Mouse (Mus musculus) CH12F3 (cell line): ENCODE data around the gene Cfap299.

Source experiments
- in situ Hi-C: fragments of 300-500 bp; cut with MboI; formaldehyde crosslinking; loops from 2 replicates; pipeline ENCODE4 v1.14.3; 2020; ENCODE audit warnings: low sequenced_read_pairs

The Cfap299 gene

DNA sequence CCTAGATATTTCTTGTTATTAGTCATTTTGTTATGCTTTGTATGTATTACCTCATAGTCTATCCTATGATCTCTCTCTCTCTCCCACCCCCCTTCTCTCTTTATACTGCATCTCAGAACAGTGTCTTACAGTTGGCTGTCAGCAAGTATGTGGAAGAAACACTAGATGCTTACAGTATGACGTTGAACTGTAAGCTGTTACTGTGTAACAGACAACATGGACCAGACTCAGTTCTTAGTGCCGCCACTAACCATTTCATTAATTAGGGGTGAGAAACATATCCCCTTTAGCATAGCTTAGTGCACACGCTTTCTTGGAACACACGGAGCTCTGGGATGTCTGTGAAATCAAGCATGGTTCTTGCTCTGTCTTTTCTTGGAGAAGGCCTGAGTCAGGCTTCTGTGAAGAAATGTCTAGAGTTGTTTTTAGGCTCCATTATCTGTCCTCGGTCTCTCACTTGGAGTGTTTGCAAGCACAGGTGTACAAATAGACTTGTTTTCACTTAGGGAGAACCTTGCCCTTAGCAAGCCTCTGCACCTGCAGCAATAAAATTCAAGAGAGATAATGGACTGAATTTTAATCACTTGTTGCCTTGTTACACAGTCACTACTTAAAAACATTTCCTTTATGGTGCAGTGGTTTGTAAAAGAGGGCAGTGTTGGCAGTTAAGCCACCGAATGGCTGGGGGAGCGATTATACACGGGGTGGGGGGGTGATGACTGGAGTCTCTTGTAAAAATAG, 47.1 kb downstream of the Cfap299 start:
- in situ Hi-C loops = no loop called here

DNA sequence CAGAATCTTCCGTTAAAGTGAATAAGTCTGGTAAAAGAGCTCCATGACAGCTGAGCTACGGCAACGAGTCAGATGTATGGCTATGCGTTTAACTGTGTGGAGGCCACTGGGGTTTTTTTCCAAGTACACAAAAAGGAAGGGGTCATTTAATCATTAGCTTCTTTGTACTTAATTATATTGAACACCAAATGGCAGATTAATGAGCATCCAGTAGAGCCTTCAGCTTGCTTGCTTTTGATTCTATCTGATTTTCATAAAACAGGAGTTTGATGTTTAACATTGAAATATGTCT, 47.6 kb downstream of the Cfap299 start:
- in situ Hi-C loops = no loop called here

DNA sequence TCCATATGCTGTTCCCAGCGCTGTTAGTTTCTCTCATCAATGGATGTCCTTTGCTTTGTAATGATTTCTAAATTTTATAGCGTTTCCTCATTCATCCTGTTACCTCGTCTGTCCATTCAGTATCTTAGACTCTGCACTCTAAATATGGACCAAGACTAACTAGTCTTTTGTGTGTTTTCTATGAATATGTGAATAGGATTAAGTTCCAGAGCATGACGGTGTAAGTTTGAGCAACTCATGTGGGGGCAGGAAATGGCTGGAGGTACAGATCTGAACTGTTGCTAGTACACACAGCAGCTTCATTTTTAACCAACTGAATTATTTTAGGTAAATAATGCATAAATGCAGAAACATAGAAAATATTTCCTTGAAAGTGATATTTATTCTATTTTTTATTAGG, 51.3 kb downstream of the Cfap299 start:
- in situ Hi-C loops = no loop called here

DNA sequence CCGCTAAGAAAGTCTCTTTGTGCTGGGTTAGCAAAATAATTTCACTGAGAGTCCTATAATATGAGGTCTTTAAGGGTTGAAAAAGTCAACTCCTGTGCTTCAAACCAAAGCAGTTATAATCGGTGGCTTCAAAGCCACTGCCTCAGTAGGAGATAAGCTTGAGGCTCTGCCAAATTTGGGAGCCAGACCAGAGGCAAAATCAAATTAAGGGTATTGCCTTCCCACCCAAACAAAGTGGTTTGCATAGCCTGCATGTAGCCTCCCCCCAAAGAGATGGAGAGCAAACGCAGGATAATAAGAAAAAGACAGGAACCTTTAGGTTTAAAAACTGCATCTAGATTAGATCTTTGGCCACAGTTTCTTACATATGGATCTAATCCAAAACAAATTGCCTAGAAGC, 58.0 kb downstream of the Cfap299 start:
- in situ Hi-C loops = no loop called here

DNA sequence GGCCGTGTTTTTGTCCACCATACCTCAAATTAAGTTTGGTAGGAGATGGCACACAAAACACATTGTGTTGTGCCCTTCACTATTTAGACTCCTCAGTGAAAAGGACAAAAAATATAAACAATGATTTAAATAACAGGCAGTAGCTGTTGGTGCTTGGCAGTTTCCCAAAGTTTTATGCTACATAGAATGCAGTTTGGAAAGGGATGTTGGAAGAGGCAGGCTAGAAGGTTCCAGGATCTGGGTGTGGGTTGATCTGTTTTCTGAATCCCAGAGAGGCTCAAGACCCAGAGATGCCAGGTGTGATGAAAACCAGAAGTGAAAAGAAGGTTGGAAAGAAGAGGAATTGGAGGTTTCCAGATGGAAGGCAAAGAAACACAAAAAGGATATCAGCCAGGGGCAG, 73.1 kb downstream of the Cfap299 start:
- in situ Hi-C loops = no loop called here

DNA sequence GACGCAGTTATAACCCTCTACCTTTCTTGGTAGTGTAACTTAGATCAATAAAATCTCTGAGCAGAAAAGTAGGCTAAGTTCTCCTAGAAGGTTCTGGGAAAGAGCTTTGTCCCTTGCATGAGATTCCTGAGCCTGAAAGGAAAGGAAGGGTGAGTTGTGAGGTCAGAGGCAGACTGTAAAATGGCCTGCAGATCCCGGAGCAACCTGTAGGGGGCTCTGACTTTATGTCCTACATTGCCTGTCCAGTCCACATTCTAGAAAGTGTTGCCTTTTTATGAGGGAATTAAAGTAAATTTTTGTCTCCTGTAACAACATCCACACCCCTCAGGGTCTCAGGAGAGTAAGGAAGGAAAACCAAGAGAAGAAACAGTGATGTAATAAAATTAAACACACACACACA, 81.0 kb downstream of the Cfap299 start:
- in situ Hi-C loops = no loop called here

DNA sequence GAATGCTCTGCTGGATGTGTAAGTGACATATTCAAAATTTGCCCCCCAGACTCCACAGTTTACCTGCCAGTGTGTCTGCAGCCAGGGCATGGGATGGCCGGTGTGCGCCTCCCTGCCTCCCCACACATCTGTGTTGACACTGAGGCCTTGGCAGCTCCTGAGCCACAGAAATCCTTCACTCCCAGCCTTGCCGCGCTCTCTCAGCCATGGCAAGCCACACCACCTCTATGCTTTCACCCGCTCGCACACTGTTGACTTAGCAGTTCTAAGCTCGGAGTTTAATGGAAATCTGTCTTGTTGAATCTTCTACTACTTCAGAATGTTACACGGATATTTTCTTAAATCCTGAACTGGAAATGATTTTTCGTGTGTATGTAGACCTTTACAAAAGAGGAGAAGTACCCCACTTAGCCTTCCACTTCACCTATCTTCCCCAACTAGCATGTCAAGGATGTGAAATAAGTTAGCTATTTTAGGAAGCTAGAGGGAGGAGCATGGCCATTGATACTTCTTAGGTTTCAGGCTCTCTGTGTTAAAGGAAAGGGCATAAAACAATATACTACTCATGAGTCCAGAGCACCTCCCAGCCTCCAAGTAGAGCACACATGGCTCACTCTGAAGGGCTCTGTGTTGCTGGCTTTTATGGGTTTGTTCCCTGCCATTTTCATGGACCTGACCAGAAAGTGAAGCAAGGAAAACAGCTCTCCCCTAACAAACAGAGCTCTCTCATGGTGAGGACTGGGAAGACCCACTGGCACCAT, 87.5 kb downstream of the Cfap299 start:
- in situ Hi-C loops = no loop called here

DNA sequence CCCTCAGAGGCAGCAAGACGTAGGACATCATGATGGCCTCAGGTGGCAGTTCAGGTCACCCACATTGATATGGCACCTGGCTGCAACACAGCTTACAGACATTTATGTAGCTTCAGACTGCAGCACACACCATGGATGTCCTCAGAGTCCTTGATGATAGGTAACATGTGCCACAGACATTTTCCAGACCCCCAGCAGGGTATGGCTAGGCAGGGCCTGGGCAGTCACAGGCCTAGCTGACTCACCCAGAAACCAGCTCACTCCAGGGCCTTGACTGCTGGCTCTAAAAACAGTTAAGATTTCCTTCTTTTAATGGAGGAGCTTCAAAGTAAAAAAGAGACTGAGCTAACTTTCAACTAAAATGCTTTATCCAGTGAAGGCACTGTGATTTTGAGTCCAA, 95.9 kb downstream of the Cfap299 start:
- in situ Hi-C loops = no loop called here

DNA sequence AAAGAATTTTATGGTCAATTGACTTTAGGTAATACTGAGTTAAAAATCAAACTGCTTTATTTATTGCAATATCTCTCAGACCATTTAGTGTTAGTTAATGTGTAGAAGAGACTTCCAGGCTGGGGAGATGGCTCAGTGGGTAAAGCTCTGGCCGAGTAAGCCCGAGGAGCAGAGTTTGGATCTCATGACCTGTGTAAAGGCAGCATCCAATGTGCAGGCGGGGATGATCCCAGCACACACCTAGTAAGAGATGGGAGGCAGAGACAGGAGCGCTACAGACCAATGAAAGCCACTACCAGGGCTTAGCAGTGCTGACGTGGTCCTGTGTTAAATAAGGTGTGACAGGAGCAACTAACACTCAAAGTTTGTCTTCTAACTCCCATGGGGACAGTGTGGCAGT, 97.0 kb downstream of the Cfap299 start:
- in situ Hi-C loops = no loop called here

DNA sequence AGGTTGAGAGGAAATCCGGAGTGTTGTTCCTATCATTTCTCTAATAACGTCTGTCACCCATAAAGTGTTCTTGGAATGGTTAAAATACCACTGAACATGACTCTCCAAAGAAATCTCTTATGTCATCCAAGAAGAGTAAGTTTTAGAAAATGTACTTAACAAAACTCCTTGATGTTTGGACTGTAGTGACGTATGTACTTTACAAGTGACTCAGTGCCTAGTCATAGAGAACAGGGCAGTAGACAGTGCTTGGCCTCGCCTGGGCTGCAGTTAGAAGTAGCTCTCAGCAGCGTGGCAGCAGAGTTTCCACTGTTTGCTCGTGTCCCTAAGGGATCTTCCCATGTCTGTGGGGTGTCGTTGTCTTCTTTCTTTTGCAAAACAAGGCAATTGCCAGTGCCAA, 101.0 kb downstream of the Cfap299 start:
- in situ Hi-C loops = no loop called here

DNA sequence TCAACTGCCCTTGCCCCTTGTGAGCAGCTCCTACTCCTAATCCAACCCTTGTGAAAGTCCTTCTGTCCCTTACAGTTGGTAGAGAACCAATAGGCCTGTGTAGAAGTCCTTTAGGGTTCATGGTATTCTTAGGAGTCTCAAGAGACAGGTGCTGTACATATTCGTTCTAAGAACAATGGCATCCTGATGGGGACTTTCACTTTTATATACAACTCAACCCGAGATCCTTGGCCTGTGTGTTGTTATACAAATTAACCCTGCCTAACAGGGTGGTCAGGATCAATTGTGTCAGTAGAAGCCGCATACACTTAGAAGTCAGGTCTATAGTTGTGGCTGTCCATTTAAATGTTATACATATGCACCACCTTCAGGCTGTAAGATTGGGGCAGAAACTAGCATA, 109.6 kb downstream of the Cfap299 start:
- in situ Hi-C loops = no loop called here

DNA sequence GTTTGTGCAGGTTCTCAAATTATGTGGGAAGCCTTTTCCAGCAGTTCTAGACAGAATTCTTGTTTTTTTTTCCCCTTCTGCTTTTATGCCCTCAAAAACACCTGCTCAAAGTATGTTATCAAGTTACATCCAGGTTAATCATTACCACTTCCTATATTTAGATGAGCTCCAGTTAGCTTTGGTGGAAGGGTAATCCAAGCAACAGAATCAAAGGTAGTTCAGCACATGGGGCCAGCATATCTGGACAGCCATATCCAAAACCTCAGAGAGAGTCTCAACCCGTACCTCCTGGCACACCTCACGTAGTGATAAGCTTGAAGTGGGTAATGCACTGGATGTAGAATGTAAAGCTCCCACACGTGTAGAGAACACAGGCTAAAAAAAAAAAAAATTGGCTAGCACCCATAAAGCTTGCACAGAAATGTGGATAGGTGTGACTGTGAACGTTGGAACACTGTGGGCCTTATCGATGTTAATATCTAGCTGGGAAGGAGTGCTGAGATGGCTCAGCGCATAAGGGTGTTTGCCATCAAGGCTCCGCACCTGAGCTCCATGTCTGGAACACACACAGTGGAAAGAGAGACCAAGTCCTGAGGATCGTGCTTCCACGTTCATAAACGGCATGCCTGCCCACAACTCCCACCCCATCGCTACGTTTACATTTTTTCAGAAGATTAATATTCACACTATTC, 117.8 kb downstream of the Cfap299 start:
- in situ Hi-C loops = no loop called here

DNA sequence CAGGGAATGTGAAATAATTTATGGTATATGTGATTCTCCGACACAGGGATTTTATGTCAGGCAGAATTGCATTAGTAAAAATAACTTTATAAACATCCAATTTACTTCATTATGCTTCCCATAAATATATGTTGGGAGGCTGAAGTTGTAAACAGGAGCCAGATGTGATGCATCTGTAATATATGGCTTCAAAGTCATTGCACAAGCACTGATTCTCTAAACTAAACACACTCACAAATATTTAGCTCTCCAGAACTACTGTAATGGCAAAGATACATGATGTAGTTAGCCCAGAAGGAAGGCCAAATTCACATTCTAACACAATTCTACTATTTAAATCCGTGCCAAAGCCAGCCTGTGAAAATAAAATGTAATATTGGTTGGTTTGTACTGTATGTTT, 120.8 kb downstream of the Cfap299 start:
- in situ Hi-C loops = no loop called here

DNA sequence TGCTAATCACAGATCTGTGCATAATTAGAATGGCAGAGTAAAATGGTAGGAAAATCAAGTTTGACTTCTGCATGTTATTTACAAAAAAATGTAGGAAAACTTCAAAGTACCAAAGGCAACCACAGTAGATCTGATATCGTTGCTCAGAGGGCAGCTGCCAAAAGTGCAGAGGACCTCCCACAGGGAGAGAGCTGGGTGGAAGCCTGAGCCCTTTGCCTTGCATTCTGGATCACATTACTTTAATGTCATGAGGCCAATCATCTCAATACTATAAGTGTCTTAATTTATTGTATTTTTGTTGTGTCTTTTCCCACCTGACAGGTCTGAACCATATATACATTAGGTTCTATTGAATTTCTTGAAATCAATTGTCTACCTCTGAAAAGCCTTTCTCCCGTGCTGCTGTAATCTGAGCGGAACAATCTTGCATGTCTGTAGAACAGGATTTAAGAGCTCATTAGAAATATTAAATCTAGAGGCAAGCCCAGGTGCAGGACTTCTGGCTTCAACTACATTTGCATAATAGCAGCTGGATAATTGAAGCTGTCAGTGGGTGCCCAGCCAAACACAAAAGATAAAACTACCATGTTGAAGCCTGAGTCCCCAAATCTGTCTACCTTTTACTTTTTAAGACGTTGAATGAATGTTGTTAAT, 137.9 kb downstream of the Cfap299 start:
- in situ Hi-C loops = no loop called here

DNA sequence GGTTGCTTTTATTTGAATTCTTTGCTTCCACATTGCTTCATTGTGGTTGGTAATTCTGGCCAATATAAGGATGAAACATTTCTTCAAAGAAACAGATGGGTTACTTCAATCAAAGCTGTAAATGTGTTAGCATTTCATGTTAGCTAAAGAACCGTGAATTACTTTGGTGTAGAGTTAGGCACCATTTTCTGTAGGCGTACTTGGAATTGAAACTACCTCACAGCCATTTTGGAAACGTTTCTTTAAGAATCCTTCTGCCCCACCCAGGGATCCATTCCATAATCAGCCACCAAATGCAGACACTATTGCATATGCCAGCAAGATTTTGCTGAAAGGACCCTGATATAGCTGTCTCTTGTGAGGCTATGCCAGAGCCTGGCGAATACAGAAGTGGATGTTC, 140.9 kb downstream of the Cfap299 start:
- in situ Hi-C loops = no loop called here

DNA sequence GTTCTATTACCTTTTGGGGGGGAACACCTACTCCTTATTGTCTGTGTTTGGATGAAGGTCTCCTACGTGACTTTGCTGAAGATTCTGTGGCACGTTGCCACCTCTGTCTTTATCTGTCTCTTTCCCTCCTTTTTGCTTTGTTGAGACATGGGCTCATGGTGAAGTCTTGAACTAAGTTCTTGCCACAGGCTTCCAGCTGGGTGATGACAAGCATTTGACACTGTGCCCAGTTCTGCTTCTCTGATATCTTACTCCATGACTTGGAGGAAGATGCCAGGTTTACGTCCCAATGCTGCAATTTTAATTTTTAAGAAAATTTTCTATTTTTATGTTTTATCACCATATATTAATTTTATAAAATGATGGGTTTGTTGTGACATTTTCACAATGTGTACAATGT, 147.4 kb downstream of the Cfap299 start:
- in situ Hi-C loops = no loop called here

DNA sequence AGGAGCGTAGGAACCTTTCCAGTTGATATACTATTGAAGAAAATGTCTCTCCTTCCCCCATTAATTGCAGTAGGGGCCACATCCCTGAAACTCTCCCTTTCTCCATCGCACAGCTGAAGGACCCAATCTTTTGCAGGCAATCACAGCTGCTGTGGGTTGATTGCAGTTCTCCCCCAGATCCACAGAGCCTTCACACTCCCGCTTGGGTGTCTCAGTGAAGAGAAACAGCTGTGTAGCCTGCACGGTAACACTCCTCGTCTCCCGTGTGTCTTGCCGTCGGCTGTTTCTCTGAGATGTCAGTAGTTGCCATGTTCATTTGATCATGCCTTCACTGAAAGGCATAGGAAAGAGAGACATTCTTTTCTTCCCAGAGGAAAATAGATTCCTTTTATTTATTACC, 148.2 kb downstream of the Cfap299 start:
- in situ Hi-C loops = no loop called here

DNA sequence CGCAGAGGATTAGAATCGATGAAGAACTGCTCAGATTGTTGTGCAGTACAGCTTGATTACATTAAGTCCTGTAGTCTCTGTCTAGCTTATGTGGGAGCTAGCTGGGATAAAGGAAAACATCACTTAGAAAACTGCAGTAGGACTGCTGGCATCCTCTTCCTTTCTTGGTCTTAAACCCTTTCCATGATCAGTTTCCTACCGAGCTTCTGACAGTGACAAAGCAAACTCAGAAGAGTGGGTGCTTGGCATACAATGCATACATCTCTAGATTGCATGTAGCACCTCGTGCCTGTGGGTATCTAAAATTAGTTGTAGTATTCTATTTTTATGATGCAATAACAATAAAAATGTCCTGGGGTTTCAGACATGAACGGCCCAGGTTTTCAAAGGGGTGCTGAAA, 154.4 kb downstream of the Cfap299 start:
- in situ Hi-C loops = no loop called here

DNA sequence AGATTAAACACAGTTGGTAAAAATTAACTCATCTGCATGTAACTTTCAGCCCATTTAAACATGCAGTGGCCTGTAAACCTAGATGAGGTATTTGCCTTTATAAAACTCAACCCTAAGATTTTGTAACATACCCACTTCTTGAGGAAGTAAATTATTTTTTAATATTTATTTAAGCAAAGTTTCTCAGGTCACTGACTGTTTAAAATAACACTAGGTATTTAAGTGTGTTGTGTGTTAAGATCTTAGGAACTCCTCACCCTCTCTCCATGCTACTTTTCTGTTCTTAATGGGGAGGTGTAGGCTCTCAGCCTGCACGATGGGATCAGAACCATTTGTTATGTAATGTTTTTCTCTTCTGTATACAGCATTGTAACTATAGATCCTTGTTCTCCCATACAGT, 156.1 kb downstream of the Cfap299 start:
- in situ Hi-C loops = no loop called here

DNA sequence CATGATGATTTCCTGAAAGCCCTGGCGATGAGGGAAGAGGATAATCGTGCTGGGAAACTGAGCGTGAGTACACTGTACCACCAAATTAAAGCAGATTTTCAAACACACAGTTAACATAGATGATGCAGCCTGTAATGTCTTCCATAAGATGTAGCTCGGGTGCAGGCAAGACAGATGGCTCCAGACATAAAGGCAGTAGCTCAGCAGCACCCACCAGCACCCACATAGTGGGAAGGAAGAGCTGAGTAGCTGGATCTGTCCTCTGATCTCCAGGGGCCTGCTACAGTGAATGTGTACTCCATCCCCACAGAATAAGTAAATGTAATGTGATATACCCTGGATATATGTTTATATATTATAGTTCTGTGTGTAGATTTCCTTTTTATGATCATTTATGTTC, 169.2 kb downstream of the Cfap299 start:
- in situ Hi-C loops = no loop called here

DNA sequence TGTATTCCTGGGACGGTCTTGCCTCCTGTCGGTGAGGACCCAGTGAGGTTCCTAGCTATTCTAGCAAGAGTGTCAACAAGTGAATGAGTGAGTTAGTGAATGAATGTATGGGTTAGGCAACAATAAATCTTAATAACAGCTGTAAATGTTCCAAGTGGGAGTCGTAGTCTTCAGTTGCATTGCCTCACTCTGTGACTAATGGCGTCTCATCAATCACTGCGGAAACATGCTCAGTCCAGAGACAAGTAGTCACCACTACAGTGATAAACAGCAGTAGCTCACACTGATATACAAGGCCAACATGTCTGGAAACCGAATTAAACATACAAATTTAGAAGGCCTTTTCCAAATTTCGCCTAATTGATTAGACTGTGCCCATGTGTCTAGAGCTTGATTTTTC, 187.1 kb downstream of the Cfap299 start:
- in situ Hi-C loops = no loop called here

DNA sequence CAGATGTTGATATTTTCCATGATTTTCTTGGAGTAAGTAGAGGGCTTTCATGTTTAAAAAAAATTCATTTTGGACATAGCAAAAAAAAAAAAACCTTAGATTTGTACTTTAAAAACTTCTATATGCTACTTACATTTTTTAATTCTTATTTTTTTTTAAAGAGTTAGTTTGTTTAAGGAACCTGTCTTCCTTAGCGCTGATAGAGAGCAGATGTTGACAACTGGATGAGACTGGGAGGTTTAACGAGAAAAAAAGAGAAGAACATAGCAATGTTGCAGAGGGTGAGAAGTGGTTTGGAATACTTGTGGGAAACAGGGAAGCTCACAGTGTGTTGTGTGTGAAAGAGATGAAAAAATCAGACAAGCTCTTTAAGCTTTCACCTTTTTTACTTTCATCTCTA, 191.0 kb downstream of the Cfap299 start:
- in situ Hi-C loops = no loop called here
